Mouse (Mus musculus) midbrain, embryonic 16.5 days (tissue): ENCODE data around the gene Lbhd2. TPM values are rescaled to one million over a fixed set of nuclear protein-coding genes. Genes with fewer than 3 reads are reported as not detected.

Source experiments
- ATAC-seq: fragments of 200-750 bp; cut with Nextera tagmentation; 2 replicates; pipeline ENCODE4 v1.8.0; 2017; ENCODE audit warnings: moderate TSS enrichment
- H3K27ac ChIP-seq: fragments of 300-500 bp; sonication (generic); 2 replicates; pipeline ENCODE4 v1.5.1; 2014; ENCODE audit warnings: mild to moderate bottlenecking, low read length, mixed read lengths
- H3K27me3 ChIP-seq: fragments of 300-500 bp; sonication (generic); 2 replicates; pipeline ENCODE4 v1.6.1; 2014; ENCODE audit warnings: low read depth, low read length, mixed read lengths; ENCODE audit not compliant: control insufficient read depth, insufficient read depth
- H3K36me3 ChIP-seq: fragments of 300-500 bp; sonication (generic); 2 replicates; pipeline ENCODE4 v1.6.1; 2014; ENCODE audit warnings: mild to moderate bottlenecking, low read length, moderate library complexity, mixed read lengths; ENCODE audit not compliant: control insufficient read depth, insufficient read depth
- H3K4me1 ChIP-seq: fragments of 300-500 bp; sonication (generic); 2 replicates; pipeline ENCODE4 v1.6.1; 2014; ENCODE audit warnings: mild to moderate bottlenecking, low read length, mixed read lengths; ENCODE audit not compliant: control insufficient read depth, insufficient read depth
- H3K4me2 ChIP-seq: fragments of 300-500 bp; sonication (generic); 2 replicates; pipeline ENCODE4 v1.6.1; 2014; ENCODE audit warnings: mild to moderate bottlenecking, low read length, mixed read lengths
- H3K4me3 ChIP-seq: fragments of 300-500 bp; sonication (generic); 2 replicates; pipeline ENCODE4 v1.5.1; 2014; ENCODE audit warnings: low read depth, mild to moderate bottlenecking, low read length, moderate library complexity, mixed read lengths
- H3K9ac ChIP-seq: fragments of 300-500 bp; sonication (generic); 2 replicates; pipeline ENCODE4 v1.6.1; 2014; ENCODE audit warnings: low read depth, low read length, mixed read lengths
- H3K9me3 ChIP-seq: fragments of 300-500 bp; sonication (generic); replicated peaks from 2 replicates; pipeline ENCODE4 v1.6.1; 2014; ENCODE audit warnings: mild to moderate bottlenecking, low read length, mixed read lengths; ENCODE audit not compliant: control insufficient read depth, poor library complexity, severe bottlenecking
- WGBS: fragments of 180-500 bp; shearing (Covaris S2); extraction: QIAGEN DNeasy Blood & Tissue Kit; methylation state at CpG from one replicate; pipeline ENCODE4 v1.1.7; 2014; 5-methylcytosine and 5-hydroxymethylcytosine counted together
- polyA plus RNA-seq: library from polyadenylated mRNA; unstranded; fragments of >200 nt; fragmentation: Nextera tagmentation; extraction: Ambion mirVana; gene quantifications from 2 replicates; pipeline ENCODE4 v1.2.1, GENCODE M21; 2015

Gene Lbhd2
- polyA plus RNA-seq, 1 experiment from 2014 or later, result 7.0 TPM

GRCm38 (mm10) chr12:111387146-111387545 is 19.5 kb upstream of the Lbhd2 start:
- Histone ChIP-seq H3K27me3 (no peaks in the 10 kb centered on the region), H3K9me3 (no peaks in the 10 kb centered on the region)
- WGBS, result 94% methylated on average over 4 of the region's 4 CpGs

GRCm38 (mm10) chr12:111394008-111394407 is 12.6 kb upstream of the Lbhd2 start:
- H3K27me3 ChIP-seq, result no peaks in the 10 kb centered on the region
- ATAC-seq, result no peak

More at GRCm38 (mm10) chr12:111387146-111387545, 19.5 kb upstream of the Lbhd2 start:
- no peaks in the 10 kb centered on the region for H3K4me1 ChIP-seq
- no peak overlapping the region for H3K4me3 ChIP-seq
- no peak overlapping the region for H3K27ac ChIP-seq
- ATAC-seq, result no peak
- H3K4me2 ChIP-seq, result no peak overlapping the region
- no peak overlapping the region for H3K9ac ChIP-seq
- no peaks in the 10 kb centered on the region for H3K36me3 ChIP-seq

GRCm38 (mm10) chr12:111396997-111397396 is 9.6 kb upstream of the Lbhd2 start:
- H3K27me3 ChIP-seq, result no peaks in the 10 kb centered on the region
- no peaks in the 10 kb centered on the region for H3K36me3 ChIP-seq
- H3K9me3 ChIP-seq, result no peaks in the 10 kb centered on the region
- WGBS, result 72% methylated on average over 5 of the region's 5 CpGs
- H3K4me3 ChIP-seq, result no peak overlapping the region
- H3K4me1 ChIP-seq, result no peaks in the 10 kb centered on the region
- no peak overlapping the region for H3K4me2 ChIP-seq
- H3K27ac ChIP-seq, result no peak overlapping the region
- no peak for ATAC-seq
- no peak overlapping the region for H3K9ac ChIP-seq

More at GRCm38 (mm10) chr12:111394008-111394407, 12.6 kb upstream of the Lbhd2 start:
- Histone ChIP-seq H3K4me1 (no peaks in the 10 kb centered on the region), H3K4me2 (no peak overlapping the region), H3K9ac (no peak overlapping the region), H3K9me3 (no peaks in the 10 kb centered on the region), H3K27ac (no peak overlapping the region), H3K4me3 (no peak overlapping the region), H3K36me3 (no peaks in the 10 kb centered on the region)
- 81% methylated on average over 6 of the region's 6 CpGs for WGBS

GRCm38 (mm10) chr12:111401454-111402184 is 5.0 kb upstream of the Lbhd2 start:
- H3K4me3 ChIP-seq, result no peak overlapping the region
- H3K9ac ChIP-seq, result peak overlapping the region; percentile 30; the same call in 1 of the 2 replicates
- 20% methylated on average over 15 of the region's 15 CpGs for WGBS
- no peak overlapping the region for H3K4me2 ChIP-seq
- H3K36me3 ChIP-seq, result no peaks in the 10 kb centered on the region
- H3K27ac ChIP-seq, result no peak overlapping the region
- ATAC-seq, result peak; percentile 70; the same call in 1 of the 2 replicates
- H3K27me3 ChIP-seq, result peaks cover 4% of the 10 kb centered on the region; the same call in 1 of the 2 replicates
- no peaks in the 10 kb centered on the region for H3K9me3 ChIP-seq
- peaks cover under 1% of the 10 kb centered on the region; the same call in 1 of the 2 replicates for H3K4me1 ChIP-seq

GRCm38 (mm10) chr12:111404880-111405279 is 1.7 kb upstream of the Lbhd2 start:
- Histone ChIP-seq H3K4me1 (peaks cover 13% of the 10 kb centered on the region), H3K36me3 (no peaks in the 10 kb centered on the region), H3K9me3 (no peaks in the 10 kb centered on the region), H3K27ac (no peak overlapping the region), H3K4me2 (no peak overlapping the region), H3K27me3 (peaks cover 16% of the 10 kb centered on the region), H3K9ac (no peak overlapping the region), H3K4me3 (no peak overlapping the region)
- WGBS, result 67% methylated on average over 10 of the region's 10 CpGs
- no peak for ATAC-seq

GRCm38 (mm10) chr12:111409583-111409982 is 3.0 kb downstream of the Lbhd2 start:
- Histone ChIP-seq H3K27me3 (peaks cover 16% of the 10 kb centered on the region), H3K9me3 (no peaks in the 10 kb centered on the region), H3K4me3 (no peak overlapping the region), H3K27ac (peak overlapping the region; percentile 53), H3K36me3 (no peaks in the 10 kb centered on the region), H3K9ac (no peak overlapping the region), H3K4me1 (peaks cover 20% of the 10 kb centered on the region), H3K4me2 (no peak overlapping the region)
- peak; percentile 57 for ATAC-seq
- WGBS, result 4% methylated on average over 5 of the region's 5 CpGs

GRCm38 (mm10) chr12:111411631-111412355 is 5.2 kb downstream of the Lbhd2 start:
- Histone ChIP-seq H3K9ac (no peak overlapping the region), H3K4me2 (no peak overlapping the region), H3K4me3 (no peak overlapping the region), H3K4me1 (peaks cover 21% of the 10 kb centered on the region), H3K36me3 (no peaks in the 10 kb centered on the region), H3K27me3 (peaks cover 10% of the 10 kb centered on the region), H3K27ac (no peak overlapping the region), H3K9me3 (no peaks in the 10 kb centered on the region)
- 78% methylated on average over 8 of the region's 8 CpGs for WGBS
- no peak for ATAC-seq

- peaks cover 27% of the 10 kb centered on the region for H3K4me1 ChIP-seq
- no peak for ATAC-seq
These were observed 6.1 kb downstream of the Lbhd2 start for GRCm38 (mm10) chr12:111412581-111413284.

More at GRCm38 (mm10) chr12:111412581-111413284, 6.1 kb downstream of the Lbhd2 start:
- Histone ChIP-seq H3K27me3 (peaks cover 1% of the 10 kb centered on the region; the same call in 1 of the 2 replicates), H3K36me3 (no peaks in the 10 kb centered on the region), H3K4me2 (peak overlapping the region; percentile 62), H3K4me3 (peak overlapping the region; percentile 29), H3K9ac (peak overlapping the region; percentile 54; the same call in 1 of the 2 replicates), H3K27ac (no peak overlapping the region), H3K9me3 (no peaks in the 10 kb centered on the region)
- 21% methylated on average over 12 of the region's 12 CpGs for WGBS
